Mouse (Mus musculus) liver, postnatal 0 days (tissue): ENCODE data around the gene Ghdc.

Experiments used
- CTCF ChIP-seq: sonication (generic); IDR thresholded peaks from 2 replicates; pipeline ENCODE4 v1.5.1; 2016; ENCODE audit warnings: antibody characterized with exemption, low read depth
- EP300 ChIP-seq: IDR thresholded peaks from 2 replicates; pipeline ENCODE4 v1.6.1; 2016; ENCODE audit warnings: antibody characterized with exemption, low read depth, mild to moderate bottlenecking

GRCm38 (mm10) chr11:100789702-100790101 lies 18.9 kb upstream of the Ghdc start:
- TF ChIP-seq EP300, result no peak
- no peak for TF ChIP-seq CTCF
